Mouse (Mus musculus) spleen, adult 2 months (tissue): ENCODE measurements around the gene 1700016K19Rik.

ENCODE experiments used
- CTCF ChIP-seq: fragments of 200-500 bp; IDR thresholded peaks from 2 replicates; pipeline ENCODE4 v1.5.1; 2011; ENCODE audit warnings: mild to moderate bottlenecking, inconsistent platforms; ENCODE audit not compliant: insufficient read depth, insufficient read length, insufficient replicate concordance; ENCODE audit errors: extremely low read depth
- POLR2A ChIP-seq: fragments of 200-500 bp; IDR thresholded peaks from 2 replicates; pipeline ENCODE4 v1.6.1; 2011; ENCODE audit warnings: low read depth, low read length, inconsistent platforms

DNA sequence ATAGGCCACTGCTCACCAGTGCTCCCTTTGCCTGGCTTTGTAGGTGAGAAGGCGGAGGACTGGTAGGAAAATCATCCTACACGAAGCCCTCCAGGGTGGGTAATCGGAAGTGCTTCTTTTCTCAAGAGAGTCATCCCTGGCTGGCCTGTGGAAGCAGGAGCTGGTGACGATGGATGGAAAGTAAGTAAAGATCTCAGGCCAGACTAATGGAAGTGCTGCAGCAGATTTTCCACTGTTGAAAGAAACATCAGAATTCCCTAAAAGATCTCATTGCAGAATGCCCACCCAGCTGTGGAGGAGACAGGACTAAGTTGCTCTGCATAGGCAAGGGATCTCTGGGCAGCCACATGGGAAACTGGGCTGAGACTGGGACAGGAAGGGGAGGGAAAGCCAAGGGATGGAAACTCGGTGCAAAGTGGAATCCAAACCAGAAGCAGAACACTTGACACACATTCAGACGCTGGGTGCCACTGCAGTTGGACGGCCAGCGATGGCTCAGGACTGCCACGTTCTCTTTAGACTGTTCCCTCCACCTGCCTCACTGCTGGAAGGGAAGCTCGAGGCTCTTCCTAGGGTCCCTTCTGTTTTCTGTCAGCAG lies 42.4 kb downstream of the 1700016K19Rik start:
- TF ChIP-seq CTCF, result no peak
- no peak for TF ChIP-seq POLR2A
